Mouse (Mus musculus) stomach, embryonic 16.5 days (tissue): ENCODE results near the gene Wdr90. TPM values are rescaled to one million over a fixed set of nuclear protein-coding genes. Genes with fewer than 3 reads are reported as not detected.

Experiments
- ATAC-seq: fragments of 200-750 bp; cut with Nextera tagmentation; 2 replicates; pipeline ENCODE4 v1.8.0; 2017; ENCODE audit warnings: moderate number of reproducible peaks, moderate TSS enrichment; ENCODE audit not compliant: insufficient read depth, low FRiP score
- H3K27ac ChIP-seq: fragments of 300-500 bp; sonication (generic); 2 replicates; pipeline ENCODE4 v1.5.1; 2014; ENCODE audit warnings: low read length
- H3K27me3 ChIP-seq: fragments of 300-500 bp; sonication (generic); 2 replicates; pipeline ENCODE4 v1.6.1; 2014; ENCODE audit warnings: low read length, control low read depth, mixed read lengths; ENCODE audit not compliant: control insufficient read depth, insufficient read depth
- H3K36me3 ChIP-seq: fragments of 300-500 bp; sonication (generic); 2 replicates; pipeline ENCODE4 v1.6.1; 2014; ENCODE audit warnings: low read length; ENCODE audit not compliant: control insufficient read depth, insufficient read depth
- H3K4me1 ChIP-seq: fragments of 300-500 bp; sonication (generic); 2 replicates; pipeline ENCODE4 v1.6.1; 2014; ENCODE audit warnings: low read length, control low read depth, mixed read lengths; ENCODE audit not compliant: control insufficient read depth, insufficient read depth
- H3K4me2 ChIP-seq: fragments of 300-500 bp; sonication (generic); 2 replicates; pipeline ENCODE4 v1.6.1; 2014; ENCODE audit warnings: low read depth, low read length, mixed read lengths
- H3K4me3 ChIP-seq: fragments of 300-500 bp; sonication (generic); replicated peaks from 2 replicates; pipeline ENCODE4 v1.5.1; 2014; ENCODE audit warnings: mild to moderate bottlenecking, low read length
- H3K9ac ChIP-seq: fragments of 300-500 bp; sonication (generic); 2 replicates; pipeline ENCODE4 v1.6.1; 2014; ENCODE audit warnings: low read length
- H3K9me3 ChIP-seq: fragments of 300-500 bp; sonication (generic); replicated peaks from 2 replicates; pipeline ENCODE4 v1.6.1; 2016; ENCODE audit warnings: low read length, control low read depth; ENCODE audit not compliant: control insufficient read depth
- WGBS: fragments of 180-500 bp; shearing (Covaris S2); extraction: QIAGEN DNeasy Blood & Tissue Kit; methylation state at CpG from one replicate; pipeline ENCODE4 v1.1.7; 2014; 5-methylcytosine and 5-hydroxymethylcytosine counted together
- polyA plus RNA-seq: library from polyadenylated mRNA; unstranded; fragments of >200 nt; fragmentation: Nextera tagmentation; extraction: Ambion mirVana; gene quantifications from 2 replicates; pipeline ENCODE4 v1.2.1, GENCODE M21; 2015

Wdr90 gene
- polyA plus RNA-seq, 1 experiment from 2014 or later = 22.1 TPM

DNA sequence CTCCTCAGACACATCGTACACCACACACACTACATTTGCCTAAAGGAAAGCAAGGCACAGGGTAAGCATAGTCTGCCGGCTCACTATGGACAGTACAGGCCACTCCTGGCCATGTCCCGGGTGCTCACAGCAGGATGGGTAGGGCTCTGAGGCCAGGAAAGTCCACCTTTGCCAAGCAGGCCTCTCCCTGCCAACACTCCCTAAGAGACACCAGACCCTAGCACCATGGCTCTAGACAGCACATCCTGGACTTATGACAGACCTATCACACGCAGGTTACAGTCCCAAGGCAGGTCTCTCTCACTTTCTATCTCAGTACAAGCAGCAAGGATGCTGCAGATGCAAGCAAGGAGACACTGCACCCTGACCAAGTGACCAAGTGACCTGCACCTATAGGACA, 18.2 kb downstream of the Wdr90 start:
- 89% methylated on average over 4 of the region's 4 CpGs for WGBS
- H3K4me2 ChIP-seq = peak overlapping the region; percentile 79
- H3K4me1 ChIP-seq = peaks cover 16% of the 10 kb centered on the region

DNA sequence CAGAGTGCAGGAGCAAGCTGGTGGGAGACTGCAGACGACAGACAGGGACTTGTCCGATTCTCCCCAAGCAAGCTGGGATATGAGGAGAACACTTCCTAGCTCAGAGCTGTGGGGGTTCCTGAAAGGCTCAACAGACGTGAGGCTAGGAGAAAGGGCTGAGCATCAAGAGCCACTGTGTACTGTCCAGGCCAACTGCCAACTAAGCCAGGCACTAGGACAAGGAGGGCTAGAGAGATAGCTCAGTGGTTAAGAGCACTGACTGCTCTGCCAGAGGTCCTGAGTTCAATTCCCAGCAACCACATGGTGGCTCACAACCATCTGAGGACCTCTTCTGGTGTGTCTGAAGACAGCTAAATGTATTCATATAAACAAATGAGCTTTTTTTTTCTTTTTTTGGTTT, 18.8 kb downstream of the Wdr90 start:
- Histone ChIP-seq H3K36me3 (peaks cover 25% of the 10 kb centered on the region), H3K4me3 (no peak overlapping the region), H3K9ac (no peak overlapping the region), H3K9me3 (no peaks in the 10 kb centered on the region), H3K27ac (no peak overlapping the region), H3K4me1 (peaks cover 16% of the 10 kb centered on the region), H3K27me3 (no peaks in the 10 kb centered on the region), H3K4me2 (no peak overlapping the region)
- WGBS = 85% methylated on average over 3 of the region's 3 CpGs
- ATAC-seq = no peak

More for the DNA sequence above, 18.2 kb downstream of the Wdr90 start:
- peak overlapping the region; percentile 96 for H3K9ac ChIP-seq
- H3K27me3 ChIP-seq = no peaks in the 10 kb centered on the region
- H3K4me3 ChIP-seq = peak overlapping the region; percentile 89
- H3K27ac ChIP-seq = no peak overlapping the region
- ATAC-seq = no peak
- H3K36me3 ChIP-seq = peaks cover 25% of the 10 kb centered on the region
- H3K9me3 ChIP-seq = no peaks in the 10 kb centered on the region

DNA sequence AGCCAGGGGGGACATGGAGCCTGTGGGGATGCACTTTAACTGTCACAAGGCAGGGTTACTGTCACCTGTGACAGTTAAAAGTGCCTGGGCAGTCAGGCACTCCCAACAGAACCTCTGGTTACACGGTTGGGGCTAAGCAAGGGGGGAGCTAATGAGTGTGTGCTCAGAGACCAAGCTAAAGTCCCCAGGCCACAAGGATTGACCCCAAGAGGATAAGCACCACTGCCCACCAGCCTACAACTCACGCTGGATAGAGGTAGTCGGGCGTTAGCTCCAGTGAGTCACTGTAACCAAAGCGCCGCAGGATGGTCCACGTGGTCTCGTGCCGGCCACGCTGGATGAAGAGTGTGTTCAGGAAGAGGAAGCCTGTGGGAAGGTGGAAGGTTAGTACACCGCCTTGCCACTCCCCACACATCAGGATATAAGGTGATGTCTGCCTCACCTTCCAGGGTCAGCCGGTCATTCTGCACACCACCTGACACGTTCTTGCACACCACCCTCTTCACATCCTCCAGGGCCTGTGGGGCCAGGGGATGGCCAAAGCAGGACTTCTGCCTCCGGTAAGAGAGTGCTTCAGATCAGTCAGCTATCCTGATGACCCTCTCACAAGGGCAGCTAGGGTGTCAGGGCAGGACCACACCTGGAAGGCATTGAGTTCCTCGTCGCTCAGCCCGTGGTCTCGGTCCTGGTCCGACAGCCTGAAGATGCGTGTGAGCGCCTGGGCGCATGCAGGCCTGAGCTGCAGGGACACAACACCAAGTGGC, 20.0 kb downstream of the Wdr90 start, which contains the start of gene Gm20683:
TSS of gene Gm20683 (minus strand) at position 647 of the 764 bp plus-strand sequence.
- peaks cover 25% of the 10 kb centered on the region for H3K4me1 ChIP-seq
- no peak within 1 kb of the TSS for H3K9ac ChIP-seq
- no peaks in the 10 kb centered on the region for H3K27me3 ChIP-seq
- peaks cover 25% of the 10 kb centered on the region for H3K36me3 ChIP-seq
- H3K4me3 ChIP-seq = no peak within 1 kb of the TSS
- ATAC-seq = no peak
- 92% methylated on average over 22 of the region's 22 CpGs for WGBS
- H3K4me2 ChIP-seq = no peak within 1 kb of the TSS
- H3K9me3 ChIP-seq = no peaks in the 10 kb centered on the region
- no peak within 1 kb of the TSS for H3K27ac ChIP-seq

- H3K4me2 ChIP-seq = no peak overlapping the region
- H3K36me3 ChIP-seq = peaks cover 25% of the 10 kb centered on the region
- no peak overlapping the region for H3K9ac ChIP-seq
- H3K4me3 ChIP-seq = no peak overlapping the region
- 95% methylated on average over 6 of the region's 6 CpGs for WGBS
- ATAC-seq = no peak
- H3K9me3 ChIP-seq = no peaks in the 10 kb centered on the region
- peaks cover 32% of the 10 kb centered on the region for H3K4me1 ChIP-seq
- no peak overlapping the region for H3K27ac ChIP-seq
- H3K27me3 ChIP-seq = no peaks in the 10 kb centered on the region
Observed at GRCm38 (mm10) chr17:25840519-25840918, 20.8 kb downstream of the Wdr90 start.

DNA sequence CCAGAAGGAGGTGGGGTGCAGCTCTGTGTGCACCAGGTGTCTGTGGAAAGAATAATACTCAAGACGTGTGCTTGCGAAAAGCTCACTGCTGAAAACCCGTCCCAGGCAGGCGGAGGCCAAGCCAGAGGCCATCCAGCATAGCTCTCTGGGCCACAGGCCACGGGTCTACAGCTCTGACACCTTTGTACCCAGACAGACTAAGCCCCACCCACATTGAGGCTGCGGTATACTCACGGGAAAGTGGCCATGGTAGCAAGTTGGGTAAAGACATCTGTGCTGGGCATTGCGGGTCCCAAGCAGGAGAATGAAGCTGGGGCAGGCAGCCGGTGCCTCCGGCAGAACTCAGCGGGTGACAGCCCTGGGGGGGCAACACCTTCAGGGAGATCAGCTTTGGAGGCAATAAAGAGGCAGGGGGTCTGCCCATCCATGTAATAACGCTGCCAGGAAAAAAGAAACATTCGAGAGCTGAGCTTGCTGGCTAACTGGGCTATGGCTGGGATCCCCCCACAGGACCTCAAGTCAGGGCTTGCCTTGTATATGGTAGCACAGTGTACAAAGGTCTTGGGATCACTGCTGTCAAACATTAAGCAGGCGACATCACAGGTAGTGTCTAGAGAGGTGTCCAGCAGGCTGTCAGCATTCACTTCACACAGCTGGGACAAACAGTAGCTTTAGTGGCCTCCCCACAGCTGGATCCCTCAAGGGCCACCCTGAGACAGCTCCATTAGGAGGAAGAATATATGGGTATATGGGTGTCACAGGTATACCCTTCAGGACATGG, 21.7 kb downstream of the Wdr90 start:
- ATAC-seq = no peak
- 82% methylated on average over 14 of the region's 14 CpGs for WGBS

DNA sequence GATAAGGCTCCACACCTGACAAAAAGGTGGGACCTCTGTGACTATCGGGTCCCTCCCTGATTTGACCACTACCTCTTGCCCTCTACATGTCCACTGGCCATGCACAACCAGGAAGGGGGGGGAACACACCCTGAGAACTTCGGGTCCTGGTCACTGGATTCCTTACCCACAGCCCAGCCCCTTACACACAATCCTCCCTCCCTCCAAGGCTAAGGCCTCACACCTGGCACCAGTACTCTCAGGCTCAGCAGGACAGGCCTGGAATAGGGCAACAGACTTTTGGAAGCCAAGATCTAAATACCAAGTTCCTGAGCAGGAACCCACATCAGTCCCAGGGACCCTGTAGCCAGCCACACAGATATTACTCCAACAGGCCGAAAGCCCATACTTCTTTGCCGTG, 22.4 kb downstream of the Wdr90 start:
- WGBS = 83% methylated on average over 4 of the region's 4 CpGs
- Histone ChIP-seq H3K36me3 (peaks cover 34% of the 10 kb centered on the region), H3K9me3 (no peaks in the 10 kb centered on the region), H3K9ac (no peak overlapping the region), H3K4me1 (peaks cover 41% of the 10 kb centered on the region), H3K27me3 (no peaks in the 10 kb centered on the region), H3K4me3 (no peak overlapping the region), H3K4me2 (no peak overlapping the region), H3K27ac (no peak overlapping the region)
- ATAC-seq = no peak

More for the DNA sequence above, 21.7 kb downstream of the Wdr90 start:
- Histone ChIP-seq H3K9me3 (no peaks in the 10 kb centered on the region), H3K27ac (no peak overlapping the region), H3K9ac (no peak overlapping the region), H3K27me3 (no peaks in the 10 kb centered on the region), H3K36me3 (peaks cover 34% of the 10 kb centered on the region), H3K4me1 (peaks cover 36% of the 10 kb centered on the region), H3K4me2 (no peak overlapping the region), H3K4me3 (no peak overlapping the region)

GRCm38 (mm10) chr17:25837533-25837932, 23.8 kb downstream of the Wdr90 start:
- peak overlapping the region; percentile 71; the same call in 1 of the 2 replicates for H3K9ac ChIP-seq
- H3K27me3 ChIP-seq = no peaks in the 10 kb centered on the region
- H3K4me2 ChIP-seq = 0 out of 2 replicates have a peak overlapping the region, but pooled peaks have one; percentile 64
- ATAC-seq = no peak
- peaks cover 34% of the 10 kb centered on the region for H3K36me3 ChIP-seq
- no peaks in the 10 kb centered on the region for H3K9me3 ChIP-seq
- 56% methylated on average over 3 of the region's 3 CpGs for WGBS
- H3K27ac ChIP-seq = no peak overlapping the region
- H3K4me3 ChIP-seq = no peak overlapping the region
- peaks cover 34% of the 10 kb centered on the region for H3K4me1 ChIP-seq

DNA sequence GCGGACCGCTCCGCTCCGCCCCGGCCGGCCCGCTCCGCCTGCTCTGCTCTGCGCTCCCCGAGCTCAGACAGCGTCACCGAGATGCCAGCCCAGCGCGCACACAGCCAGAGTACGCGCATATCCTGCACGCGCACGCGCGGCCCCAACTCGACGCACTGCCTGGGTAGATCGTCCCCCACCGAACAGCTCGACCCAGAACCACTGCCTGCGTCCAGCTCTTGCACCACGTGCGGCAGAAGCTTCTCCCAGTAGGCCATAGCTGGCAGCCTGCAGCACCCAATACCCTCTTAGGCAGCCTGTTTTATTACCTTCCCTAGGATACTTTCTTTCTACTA, 24.3 kb downstream of the Wdr90 start, which contains the start of gene Rhbdl1:
TSS of gene Rhbdl1 (minus strand) at position 220 of the 335 bp plus-strand sequence.
- H3K27ac ChIP-seq = no peak within 1 kb of the TSS
- 3% methylated on average over 29 of the region's 29 CpGs for whole genome bisulfite sequencing
- H3K4me3 ChIP-seq = peak within 1 kb of the TSS; percentile 36
- H3K4me1 ChIP-seq = peaks cover 35% of the 10 kb centered on the region
- H3K36me3 ChIP-seq = peaks cover 34% of the 10 kb centered on the region
- H3K9ac ChIP-seq = peak within 1 kb of the TSS; percentile 71
- no peak for ATAC-seq
- H3K4me2 ChIP-seq = peak within 1 kb of the TSS; percentile 64
- H3K27me3 ChIP-seq = no peaks in the 10 kb centered on the region
- no peaks in the 10 kb centered on the region for H3K9me3 ChIP-seq
